Mouse (Mus musculus) forebrain, embryonic 12.5 days (tissue): ENCODE data around the gene Tert. TPM values are rescaled to one million over a fixed set of nuclear protein-coding genes. Genes with fewer than 3 reads are reported as not detected.
A peak's percentile ranks its signal among the peaks of the same experiment; 100 is the strongest.

Experiments
- ATAC-seq: fragments of 200-750 bp; cut with Nextera tagmentation; 2 replicates; pipeline ENCODE4 v1.8.0; 2017; ENCODE audit warnings: moderate TSS enrichment; ENCODE audit not compliant: low FRiP score
- H3K27ac ChIP-seq: fragments of 300-500 bp; sonication (generic); 2 replicates; pipeline ENCODE4 v1.5.1; 2016; ENCODE audit warnings: mild to moderate bottlenecking
- H3K27me3 ChIP-seq: fragments of 300-500 bp; sonication (generic); 2 replicates; pipeline ENCODE4 v1.6.1; 2016; ENCODE audit warnings: mild to moderate bottlenecking
- H3K36me3 ChIP-seq: fragments of 300-500 bp; sonication (generic); replicated peaks from 2 replicates; pipeline ENCODE4 v1.6.1; 2016; ENCODE audit warnings: mild to moderate bottlenecking
- H3K4me1 ChIP-seq: fragments of 300-500 bp; sonication (generic); 2 replicates; pipeline ENCODE4 v1.6.1; 2016
- H3K4me2 ChIP-seq: fragments of 300-500 bp; sonication (generic); 2 replicates; pipeline ENCODE4 v1.6.1; 2016; ENCODE audit warnings: mild to moderate bottlenecking, moderate library complexity
- H3K4me3 ChIP-seq: fragments of 300-500 bp; sonication (generic); replicated peaks from 2 replicates; pipeline ENCODE4 v1.5.1; 2016; ENCODE audit warnings: mild to moderate bottlenecking
- H3K9ac ChIP-seq: fragments of 300-500 bp; sonication (generic); 2 replicates; pipeline ENCODE4 v1.6.1; 2016; ENCODE audit warnings: mild to moderate bottlenecking
- H3K9me3 ChIP-seq: fragments of 300-500 bp; sonication (generic); 2 replicates; pipeline ENCODE4 v1.6.1; 2016
- WGBS: fragments of 180-500 bp; shearing (Covaris S2); methylation state at CpG from one replicate; pipeline ENCODE4 v1.1.7; 2016; 5-methylcytosine and 5-hydroxymethylcytosine counted together
- polyA plus RNA-seq: library from polyadenylated mRNA; unstranded; fragments of >200 nt; fragmentation: Nextera tagmentation; extraction: Ambion mirVana; gene quantifications from 2 replicates; pipeline ENCODE4 v1.2.1, GENCODE M21; 2016

The Tert gene
- 6.9 and 8.0 TPM in 2 replicates for polyA plus RNA-seq

- ATAC-seq, result peak; percentile 84
- 10% methylated on average over 47 of the region's 47 CpGs for WGBS
- Histone ChIP-seq H3K4me1 (peaks cover 29% of the 10 kb centered on the region), H3K4me3 (peak within 1 kb of the TSS; percentile 58), H3K9ac (peak within 1 kb of the TSS; percentile 72), H3K27ac (no peak within 1 kb of the TSS), H3K27me3 (0 out of 2 replicates have a peak, but pooled peaks cover 3% of the 10 kb centered on the region), H3K36me3 (no peaks in the 10 kb centered on the region), H3K4me2 (peak within 1 kb of the TSS; percentile 85), H3K9me3 (no peaks in the 10 kb centered on the region)
These were observed at the start of gene Tert for GRCm38 (mm10) chr13:73626745-73627549. Tert (plus strand) TSS chr13:73626911.

DNA sequence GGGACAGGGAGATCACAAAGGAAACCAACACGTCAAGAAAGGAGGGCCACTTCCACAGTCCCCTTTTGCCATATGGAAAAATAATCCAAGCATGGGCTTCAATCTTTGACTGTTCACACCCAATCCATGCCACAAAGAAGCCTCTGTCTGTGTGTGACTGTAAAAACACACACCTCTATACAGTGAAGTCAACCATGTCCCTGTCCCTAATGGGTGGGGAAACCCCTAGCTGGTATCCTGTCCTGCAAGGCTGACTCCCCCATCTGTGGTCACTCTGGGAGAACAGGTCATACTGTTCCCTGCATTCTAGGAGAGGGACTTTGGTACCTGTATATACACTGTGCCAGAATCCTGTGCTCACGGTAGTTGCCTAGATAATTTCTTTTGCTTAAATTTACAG lies 49.4 kb upstream of the Tert start:
- H3K36me3 ChIP-seq, result no peaks in the 10 kb centered on the region
- H3K27me3 ChIP-seq, result no peaks in the 10 kb centered on the region
- H3K4me3 ChIP-seq, result no peak overlapping the region
- H3K4me1 ChIP-seq, result no peaks in the 10 kb centered on the region
- H3K4me2 ChIP-seq, result no peak overlapping the region
- ATAC-seq, result no peak
- H3K9ac ChIP-seq, result no peak overlapping the region
- 81% methylated on average over 2 of the region's 2 CpGs for WGBS
- H3K27ac ChIP-seq, result no peak overlapping the region
- no peaks in the 10 kb centered on the region for H3K9me3 ChIP-seq

DNA sequence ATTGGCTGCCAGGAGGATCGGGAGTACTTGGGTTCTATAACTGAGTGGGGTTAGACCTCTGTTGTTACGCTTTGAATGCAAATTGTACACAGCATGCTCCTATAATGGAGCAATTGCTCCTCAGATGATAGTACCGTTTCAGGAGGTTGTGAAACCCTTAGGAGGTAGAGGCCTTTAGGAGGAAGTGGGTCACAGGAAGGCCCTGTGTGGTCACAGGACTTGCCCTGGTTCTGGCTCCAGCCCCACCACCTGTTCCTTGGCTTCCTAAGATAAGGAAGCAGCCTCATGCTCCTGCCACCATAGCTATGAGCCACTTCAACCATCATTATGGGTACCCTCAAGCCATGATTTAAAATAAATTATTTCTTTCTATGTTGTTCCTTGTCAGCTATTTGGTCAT lies 35.2 kb upstream of the Tert start:
- H3K27ac ChIP-seq, result no peak overlapping the region
- no peak overlapping the region for H3K4me3 ChIP-seq
- WGBS, result 93% methylated on average over 3 of the region's 3 CpGs
- H3K9ac ChIP-seq, result no peak overlapping the region
- no peak overlapping the region for H3K4me2 ChIP-seq
- H3K27me3 ChIP-seq, result peaks cover 9% of the 10 kb centered on the region; the same call in 1 of the 2 replicates
- H3K9me3 ChIP-seq, result no peaks in the 10 kb centered on the region
- no peaks in the 10 kb centered on the region for H3K4me1 ChIP-seq
- no peak for ATAC-seq
- no peaks in the 10 kb centered on the region for H3K36me3 ChIP-seq

DNA sequence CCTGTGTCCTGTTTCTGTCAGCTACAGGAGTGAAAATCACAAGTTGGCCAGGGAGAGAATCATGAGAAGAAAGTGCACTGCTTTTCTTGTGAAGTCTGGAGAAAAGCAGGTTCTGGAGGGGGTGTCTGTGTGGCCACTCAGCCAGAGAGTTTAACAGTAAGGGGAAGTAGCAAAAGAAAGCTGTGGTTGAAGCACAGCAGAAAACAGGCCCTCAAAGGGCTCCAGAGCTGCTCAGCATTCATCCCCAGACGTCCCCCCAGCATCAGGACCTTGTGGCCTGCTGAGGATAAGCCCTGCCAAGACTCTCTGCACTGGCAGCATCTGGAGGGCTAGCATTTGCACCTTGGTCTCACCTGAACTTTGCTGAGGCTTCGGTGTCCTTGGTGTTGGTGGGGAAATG lies 34.2 kb upstream of the Tert start:
- H3K4me1 ChIP-seq, result no peaks in the 10 kb centered on the region
- H3K4me2 ChIP-seq, result no peak overlapping the region
- H3K27me3 ChIP-seq, result peaks cover 9% of the 10 kb centered on the region; the same call in 1 of the 2 replicates
- no peak overlapping the region for H3K9ac ChIP-seq
- no peak overlapping the region for H3K4me3 ChIP-seq
- H3K27ac ChIP-seq, result no peak overlapping the region
- H3K36me3 ChIP-seq, result no peaks in the 10 kb centered on the region
- H3K9me3 ChIP-seq, result no peaks in the 10 kb centered on the region
- WGBS, result 55% methylated on average over 2 of the region's 2 CpGs
- no peak for ATAC-seq

- H3K9ac ChIP-seq, result no peak overlapping the region
- 78% methylated on average over 4 of the region's 4 CpGs for WGBS
- H3K9me3 ChIP-seq, result no peaks in the 10 kb centered on the region
- H3K4me3 ChIP-seq, result no peak overlapping the region
- no peak for ATAC-seq
- H3K27ac ChIP-seq, result no peak overlapping the region
- H3K4me1 ChIP-seq, result no peaks in the 10 kb centered on the region
- H3K4me2 ChIP-seq, result no peak overlapping the region
- no peaks in the 10 kb centered on the region for H3K36me3 ChIP-seq
- peaks cover 5% of the 10 kb centered on the region; the same call in 1 of the 2 replicates for H3K27me3 ChIP-seq
These were observed 30.4 kb upstream of the Tert start for GRCm38 (mm10) chr13:73596276-73596675.

DNA sequence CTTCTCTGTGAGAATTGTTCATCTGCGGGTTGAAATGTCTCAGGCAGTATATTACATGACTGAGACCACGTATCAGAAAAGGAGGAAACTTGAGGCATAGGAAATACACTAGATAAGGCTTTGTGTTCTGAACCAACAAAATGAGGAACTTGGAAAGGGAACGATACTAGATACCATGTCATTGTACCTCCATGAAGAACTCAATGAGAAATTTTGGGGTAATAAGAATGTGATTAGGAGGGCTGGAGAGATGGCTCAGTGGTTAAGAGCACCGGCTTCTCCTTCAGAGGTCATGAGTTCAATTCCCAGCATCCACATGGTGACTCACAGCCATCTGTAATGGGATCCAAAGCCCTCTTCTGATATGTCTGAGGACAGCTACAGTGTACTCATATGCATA lies 26.5 kb upstream of the Tert start:
- 88% methylated on average over 4 of the region's 4 CpGs for WGBS
- Histone ChIP-seq H3K4me2 (no peak overlapping the region), H3K9ac (no peak overlapping the region), H3K27ac (no peak overlapping the region), H3K27me3 (no peaks in the 10 kb centered on the region), H3K4me3 (no peak overlapping the region), H3K4me1 (peaks cover 15% of the 10 kb centered on the region), H3K9me3 (no peaks in the 10 kb centered on the region), H3K36me3 (no peaks in the 10 kb centered on the region)
- no peak for ATAC-seq

- peak overlapping the region; percentile 94 for H3K4me2 ChIP-seq
- peaks cover 21% of the 10 kb centered on the region for H3K36me3 ChIP-seq
- H3K4me1 ChIP-seq, result peaks cover 21% of the 10 kb centered on the region
- H3K27ac ChIP-seq, result no peak overlapping the region
- 58% methylated on average over 4 of the region's 4 CpGs for WGBS
- H3K4me3 ChIP-seq, result peak overlapping the region; percentile 93
- H3K27me3 ChIP-seq, result no peaks in the 10 kb centered on the region
- peak; percentile 12; the same call in 1 of the 2 replicates for ATAC-seq
- peak overlapping the region; percentile 85 for H3K9ac ChIP-seq
- H3K9me3 ChIP-seq, result no peaks in the 10 kb centered on the region
These were observed 23.7 kb upstream of the Tert start for GRCm38 (mm10) chr13:73603046-73603445.

DNA sequence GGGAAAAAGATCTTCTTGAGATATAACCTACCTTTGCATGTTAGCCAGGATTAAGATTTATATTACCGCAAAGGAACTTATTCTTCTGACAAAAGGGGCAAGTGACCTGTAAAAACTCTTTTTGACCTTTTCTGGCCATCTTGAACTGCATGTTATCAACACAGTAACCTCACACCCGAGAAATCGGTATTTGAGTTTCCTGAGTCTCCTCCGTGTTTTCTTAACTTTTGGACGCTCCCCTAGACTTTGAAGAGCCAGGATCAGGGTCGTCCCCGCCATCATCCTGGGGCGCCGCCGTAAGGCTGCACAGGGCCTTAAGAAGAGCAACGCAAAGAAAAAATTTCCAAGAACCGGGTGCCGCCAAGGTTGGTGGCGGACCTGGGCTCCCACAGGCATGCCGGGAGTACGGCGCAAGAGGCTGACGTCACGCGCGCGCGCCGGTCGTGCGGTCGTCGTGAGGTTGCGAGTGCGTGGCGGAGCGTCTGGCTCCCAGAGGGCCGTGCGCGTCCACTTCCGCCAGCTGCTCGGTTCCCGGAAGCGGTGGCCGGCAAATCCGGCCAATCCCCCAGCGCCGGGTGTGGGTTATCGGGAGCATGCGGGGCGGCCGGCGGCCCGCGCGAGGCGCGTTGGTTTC lies 23.1 kb upstream of the Tert start, which contains the start of gene Clptm1l:
TSS of gene Clptm1l (plus strand) at position 485 of the 634 bp plus-strand sequence.
- H3K4me2 ChIP-seq, result peak within 1 kb of the TSS; percentile 94
- H3K4me1 ChIP-seq, result peaks cover 21% of the 10 kb centered on the region
- H3K4me3 ChIP-seq, result peak within 1 kb of the TSS; percentile 93
- under 1% methylated on average over 53 of the region's 53 CpGs for WGBS
- H3K36me3 ChIP-seq, result peaks cover 27% of the 10 kb centered on the region
- no peaks in the 10 kb centered on the region for H3K27me3 ChIP-seq
- peak within 1 kb of the TSS; percentile 85 for H3K9ac ChIP-seq
- peak within 1 kb of the TSS; percentile 66 for H3K27ac ChIP-seq
- H3K9me3 ChIP-seq, result no peaks in the 10 kb centered on the region
- ATAC-seq, result peak; percentile 98

GRCm38 (mm10) chr13:73604156-73604957 lies 22.4 kb upstream of the Tert start:
- no peaks in the 10 kb centered on the region for H3K9me3 ChIP-seq
- peak overlapping the region; percentile 85 for H3K9ac ChIP-seq
- H3K36me3 ChIP-seq, result peaks cover 34% of the 10 kb centered on the region
- ATAC-seq, result peak; percentile 86
- no peaks in the 10 kb centered on the region for H3K27me3 ChIP-seq
- H3K4me3 ChIP-seq, result peak overlapping the region; percentile 93
- H3K27ac ChIP-seq, result peak overlapping the region; percentile 66
- peaks cover 21% of the 10 kb centered on the region for H3K4me1 ChIP-seq
- H3K4me2 ChIP-seq, result peak overlapping the region; percentile 94
- WGBS, result 5% methylated on average over 36 of the region's 39 CpGs

GRCm38 (mm10) chr13:73618406-73618805 lies 8.3 kb upstream of the Tert start:
- no peaks in the 10 kb centered on the region for H3K9me3 ChIP-seq
- no peak overlapping the region for H3K4me3 ChIP-seq
- no peak overlapping the region for H3K27ac ChIP-seq
- peaks cover 78% of the 10 kb centered on the region for H3K36me3 ChIP-seq
- H3K4me1 ChIP-seq, result no peaks in the 10 kb centered on the region
- 92% methylated on average over 5 of the region's 5 CpGs for WGBS
- no peak overlapping the region for H3K9ac ChIP-seq
- ATAC-seq, result no peak
- H3K27me3 ChIP-seq, result no peaks in the 10 kb centered on the region
- H3K4me2 ChIP-seq, result no peak overlapping the region

DNA sequence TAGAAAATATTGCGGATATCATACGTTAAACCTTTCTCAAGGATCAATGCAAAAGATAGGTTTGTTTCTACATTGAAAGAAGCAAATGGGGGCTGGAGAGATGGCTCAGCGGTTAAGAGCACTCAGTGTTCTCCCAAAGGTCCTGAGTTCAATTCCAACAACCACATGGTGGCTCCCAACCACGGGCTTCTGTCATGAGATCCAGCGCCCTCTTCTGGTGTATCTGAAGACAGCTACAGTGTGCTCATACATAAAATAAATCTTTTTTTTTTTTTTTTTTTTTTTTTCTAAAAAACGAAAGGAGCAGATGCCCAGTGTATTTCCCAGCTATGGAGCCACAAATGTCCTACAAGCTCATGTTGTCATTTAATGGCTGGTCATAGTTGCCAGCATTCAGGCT lies 6.1 kb upstream of the Tert start:
- Histone ChIP-seq H3K4me2 (no peak overlapping the region), H3K27me3 (no peaks in the 10 kb centered on the region), H3K36me3 (peaks cover 55% of the 10 kb centered on the region), H3K27ac (no peak overlapping the region), H3K4me3 (no peak overlapping the region), H3K4me1 (no peaks in the 10 kb centered on the region), H3K9me3 (no peaks in the 10 kb centered on the region), H3K9ac (no peak overlapping the region)
- ATAC-seq, result no peak
- WGBS, result 81% methylated on average over 6 of the region's 6 CpGs

GRCm38 (mm10) chr13:73626410-73626744 lies 334 bp upstream of the Tert start:
- no peak; the same call in 1 of the 2 replicates for ATAC-seq
- Histone ChIP-seq H3K36me3 (peaks cover 3% of the 10 kb centered on the region; the same call in 1 of the 2 replicates), H3K27me3 (0 out of 2 replicates have a peak, but pooled peaks cover 3% of the 10 kb centered on the region), H3K4me2 (peak overlapping the region; percentile 85), H3K9me3 (no peaks in the 10 kb centered on the region), H3K4me3 (peak overlapping the region; percentile 58), H3K27ac (no peak overlapping the region), H3K9ac (peak overlapping the region; percentile 72; the same call in 1 of the 2 replicates), H3K4me1 (peaks cover 29% of the 10 kb centered on the region)
- 39% methylated on average over 6 of the region's 6 CpGs for WGBS
